Mouse (Mus musculus): ENCODE measurements at regions not wholly inside any gene's neighbourhood (a gene's known extent, or its start where the extent isn't known, plus 50 kb on each side); places are given as distances from the start of the nearest gene placed in this dataset.

DNA sequence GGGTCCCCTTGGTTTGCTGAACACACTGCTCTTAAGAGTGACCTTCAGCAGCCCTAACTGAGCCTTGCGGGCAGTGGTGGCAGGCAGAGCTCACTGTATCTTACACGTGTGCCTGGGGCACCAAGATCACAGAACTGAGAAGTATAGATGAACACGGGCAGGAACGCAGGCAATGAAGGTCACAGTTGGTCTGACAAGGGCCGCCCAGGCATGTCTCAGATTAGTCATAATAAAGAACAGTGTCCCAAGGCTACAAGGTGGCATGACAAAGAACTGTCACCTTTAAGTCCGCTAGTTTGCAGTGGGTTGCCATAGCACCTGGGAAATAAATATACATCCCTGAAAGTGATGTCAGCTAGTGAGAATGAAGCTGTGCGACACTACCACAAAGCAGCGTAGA, 215.9 kb upstream of the A230072I06Rik start:
- Histone ChIP-seq H3K27ac (replicated peaks; ENCODE audit: low read depth, low read length) (no peak overlapping the region), H3K4me2 (ENCODE audit: low read depth, low read length) (no peak overlapping the region), H3K4me1 (ENCODE audit: control insufficient read depth, insufficient read depth, low read length) (no peaks in the 10 kb centered on the region), H3K4me3 (ENCODE audit: low read depth, low read length) (no peak overlapping the region), H3K36me3 (replicated peaks; ENCODE audit: control insufficient read depth, insufficient read depth, low read depth, low read length) (no peaks in the 10 kb centered on the region), H3K27me3 (ENCODE audit: control insufficient read depth, insufficient read depth, low read length) (no peaks in the 10 kb centered on the region), H3K9me3 (replicated peaks; ENCODE audit: control insufficient read depth, low read length) (no peaks in the 10 kb centered on the region), H3K9ac (replicated peaks; ENCODE audit: low read length) (no peak overlapping the region)
- DNase-seq (ENCODE audit: low spot score) = no peak
- no peak for ATAC-seq (replicated peaks; ENCODE audit: insufficient number of reproducible peaks, low FRiP score, low TSS enrichment, low read depth)
- 85% methylated on average over 8 of the region's 8 CpGs for WGBS

DNA sequence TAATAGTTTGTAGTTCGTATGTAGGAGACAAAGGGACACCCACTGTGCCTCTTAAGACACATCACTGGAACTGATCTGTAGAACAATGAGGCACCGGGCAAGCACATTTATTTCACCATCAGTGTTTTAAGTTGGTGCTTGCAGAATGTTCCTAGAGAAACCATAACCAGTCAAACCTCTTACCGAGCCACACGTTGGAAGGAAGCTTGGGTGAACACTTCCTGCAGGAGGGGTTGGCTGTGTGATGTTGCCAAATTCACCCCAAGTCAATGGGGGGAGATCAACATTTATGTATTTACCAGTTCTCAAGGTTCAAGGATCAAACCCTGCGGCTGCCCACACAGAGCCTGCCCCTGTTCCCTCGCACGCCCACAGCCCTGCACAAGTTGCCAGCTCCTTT, 214.0 kb upstream of the A230072I06Rik start:
- WGBS = 91% methylated on average over 7 of the region's 7 CpGs
- Histone ChIP-seq H3K27ac (replicated peaks; ENCODE audit: low read depth, low read length) (no peak overlapping the region), H3K4me3 (ENCODE audit: low read depth, low read length) (no peak overlapping the region), H3K9me3 (replicated peaks; ENCODE audit: control insufficient read depth, low read length) (no peaks in the 10 kb centered on the region), H3K9ac (replicated peaks; ENCODE audit: low read length) (no peak overlapping the region), H3K4me2 (ENCODE audit: low read depth, low read length) (no peak overlapping the region), H3K4me1 (ENCODE audit: control insufficient read depth, insufficient read depth, low read length) (no peaks in the 10 kb centered on the region), H3K36me3 (replicated peaks; ENCODE audit: control insufficient read depth, insufficient read depth, low read depth, low read length) (no peaks in the 10 kb centered on the region), H3K27me3 (ENCODE audit: control insufficient read depth, insufficient read depth, low read length) (no peaks in the 10 kb centered on the region)
- ATAC-seq (replicated peaks; ENCODE audit: insufficient number of reproducible peaks, low FRiP score, low TSS enrichment, low read depth) (no peak), DNase-seq (ENCODE audit: low spot score) (no peak)

DNA sequence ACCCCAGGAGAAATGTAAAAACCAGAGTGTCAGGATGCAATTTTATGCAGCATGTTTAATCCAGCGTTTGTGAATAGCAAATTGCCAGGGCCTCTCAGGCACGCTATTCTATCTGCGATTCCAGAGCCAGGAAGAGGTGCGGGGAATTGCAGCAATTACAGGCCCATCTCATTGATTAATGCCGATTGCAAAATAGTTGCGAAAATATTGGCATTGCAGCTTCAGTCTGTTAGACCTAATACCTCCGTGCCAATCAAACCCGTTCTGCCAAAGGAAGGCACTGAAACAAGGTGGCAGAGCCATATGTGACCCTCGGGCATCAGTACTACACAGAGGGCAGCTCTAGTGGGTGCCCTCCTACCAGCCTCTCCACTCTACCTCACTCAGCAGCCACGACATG, 212.2 kb upstream of the A230072I06Rik start:
- Histone ChIP-seq H3K27me3 (ENCODE audit: control insufficient read depth, insufficient read depth, low read length) (no peaks in the 10 kb centered on the region), H3K27ac (replicated peaks; ENCODE audit: low read depth, low read length) (no peak overlapping the region), H3K9ac (replicated peaks; ENCODE audit: low read length) (no peak overlapping the region), H3K4me1 (ENCODE audit: control insufficient read depth, insufficient read depth, low read length) (no peaks in the 10 kb centered on the region), H3K4me3 (ENCODE audit: low read depth, low read length) (no peak overlapping the region), H3K4me2 (ENCODE audit: low read depth, low read length) (no peak overlapping the region), H3K9me3 (replicated peaks; ENCODE audit: control insufficient read depth, low read length) (no peaks in the 10 kb centered on the region), H3K36me3 (replicated peaks; ENCODE audit: control insufficient read depth, insufficient read depth, low read depth, low read length) (no peaks in the 10 kb centered on the region)
- 88% methylated on average over 10 of the region's 10 CpGs for WGBS
- DNase-seq (ENCODE audit: low spot score) = no peak
- ATAC-seq (replicated peaks; ENCODE audit: insufficient number of reproducible peaks, low FRiP score, low TSS enrichment, low read depth) = no peak

DNA sequence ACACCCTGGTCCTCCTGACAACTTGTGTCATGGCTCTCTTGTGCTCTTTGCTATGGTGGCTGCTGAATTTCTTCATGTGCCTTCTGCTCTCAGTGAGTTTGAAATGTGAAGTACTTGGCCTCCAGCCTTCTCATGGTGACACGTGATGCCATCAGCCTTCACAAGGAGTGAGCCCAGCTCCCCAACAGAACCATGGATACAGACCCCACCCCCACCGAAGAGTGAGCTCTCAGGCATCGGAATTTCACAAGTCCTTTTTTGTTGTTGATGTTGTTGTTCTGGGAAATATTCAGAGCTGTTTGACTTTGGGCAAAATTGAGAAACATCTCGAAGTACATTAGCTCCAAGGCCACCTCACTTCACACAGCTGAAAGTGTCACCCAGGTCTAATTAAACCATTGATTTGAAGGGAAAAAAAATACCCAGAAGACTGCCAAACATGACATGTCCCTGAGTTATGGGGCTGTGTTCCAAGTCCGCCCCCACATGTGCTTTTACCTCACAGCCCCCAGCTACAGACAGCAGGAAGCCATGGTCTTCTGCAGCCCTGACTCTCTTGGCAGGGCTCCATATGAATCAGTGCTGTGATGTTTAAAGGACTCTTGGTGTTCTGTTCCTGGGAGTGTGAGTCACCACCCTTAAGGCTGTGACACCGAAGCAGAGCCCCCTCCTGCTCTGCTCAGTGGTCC, 205.2 kb upstream of the A230072I06Rik start:
- 78% methylated on average over 6 of the region's 6 CpGs for WGBS
- no peak overlapping the region for H3K9ac ChIP-seq (replicated peaks; ENCODE audit: low read length)

DNA sequence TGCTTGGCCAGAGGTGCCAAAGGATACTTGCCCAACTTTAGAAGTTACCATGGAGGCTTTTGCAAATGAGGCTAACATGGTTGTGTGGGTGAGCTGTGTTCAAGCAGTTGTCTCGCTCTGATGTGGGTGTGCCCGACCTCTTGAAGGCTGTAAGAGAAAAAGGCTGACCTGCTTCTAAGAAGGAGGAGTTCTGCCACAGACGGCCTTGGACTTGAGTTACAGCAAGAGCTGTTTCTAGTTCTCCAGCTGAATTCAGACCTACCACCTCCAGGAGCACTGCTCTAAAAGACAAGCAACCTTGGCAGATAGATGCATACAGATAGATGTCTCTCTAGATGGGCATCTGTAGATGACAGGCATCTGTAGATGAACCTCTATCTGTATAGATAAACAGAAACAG, 202.7 kb upstream of the A230072I06Rik start:
- DNase-seq (ENCODE audit: low spot score) = no peak
- no peak for ATAC-seq (replicated peaks; ENCODE audit: insufficient number of reproducible peaks, low FRiP score, low TSS enrichment, low read depth)
- 92% methylated on average over 3 of the region's 3 CpGs for WGBS

More for the DNA sequence above, 205.2 kb upstream of the A230072I06Rik start:
- H3K4me1 ChIP-seq (ENCODE audit: control insufficient read depth, insufficient read depth, low read length) = no peaks in the 10 kb centered on the region
- DNase-seq (ENCODE audit: low spot score) (no peak), ATAC-seq (replicated peaks; ENCODE audit: insufficient number of reproducible peaks, low FRiP score, low TSS enrichment, low read depth) (no peak)
- no peak overlapping the region for H3K27ac ChIP-seq (replicated peaks; ENCODE audit: low read depth, low read length)
- no peak overlapping the region for H3K4me2 ChIP-seq (ENCODE audit: low read depth, low read length)
- no peak overlapping the region for H3K4me3 ChIP-seq (ENCODE audit: low read depth, low read length)
- H3K27me3 ChIP-seq (ENCODE audit: control insufficient read depth, insufficient read depth, low read length) = no peaks in the 10 kb centered on the region; the same call in 1 of the 2 replicates
- no peaks in the 10 kb centered on the region for H3K36me3 ChIP-seq (replicated peaks; ENCODE audit: control insufficient read depth, insufficient read depth, low read depth, low read length)
- no peaks in the 10 kb centered on the region for H3K9me3 ChIP-seq (replicated peaks; ENCODE audit: control insufficient read depth, low read length)

DNA sequence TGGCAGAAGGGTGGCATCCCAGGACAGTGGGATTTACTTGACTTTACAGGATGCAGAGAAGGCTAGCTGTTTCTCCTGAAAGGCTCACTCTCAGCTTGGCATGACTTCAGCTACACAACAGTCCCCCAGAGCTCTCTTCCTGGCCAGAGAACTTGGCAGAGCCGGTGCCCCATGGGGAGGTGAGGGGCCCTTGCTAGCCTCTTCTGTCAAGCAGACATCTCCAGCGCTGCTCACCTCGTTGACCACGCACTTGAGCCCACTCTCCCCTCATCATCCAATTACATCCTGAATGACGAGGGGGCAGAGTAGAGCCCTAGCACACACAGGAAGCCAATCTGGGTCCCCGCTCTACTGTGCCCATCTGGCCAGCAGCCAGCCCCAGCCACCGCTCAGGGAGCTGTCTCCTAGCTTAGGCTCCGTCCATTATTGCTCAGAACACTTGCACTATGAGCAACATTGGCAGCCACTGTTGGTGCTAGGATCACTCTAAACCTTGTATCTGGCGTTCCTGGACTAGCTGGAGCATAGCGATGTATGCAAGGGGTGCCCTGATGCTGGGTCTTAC, 201.7 kb upstream of the A230072I06Rik start:
- Histone ChIP-seq H3K4me3 (ENCODE audit: low read depth, low read length) (no peak overlapping the region), H3K4me1 (ENCODE audit: control insufficient read depth, insufficient read depth, low read length) (no peaks in the 10 kb centered on the region), H3K9ac (replicated peaks; ENCODE audit: low read length) (no peak overlapping the region), H3K9me3 (replicated peaks; ENCODE audit: control insufficient read depth, low read length) (no peaks in the 10 kb centered on the region), H3K27ac (replicated peaks; ENCODE audit: low read depth, low read length) (no peak overlapping the region), H3K36me3 (replicated peaks; ENCODE audit: control insufficient read depth, insufficient read depth, low read depth, low read length) (no peaks in the 10 kb centered on the region), H3K27me3 (ENCODE audit: control insufficient read depth, insufficient read depth, low read length) (no peaks in the 10 kb centered on the region; the same call in 1 of the 2 replicates), H3K4me2 (ENCODE audit: low read depth, low read length) (no peak overlapping the region)
- ATAC-seq (replicated peaks; ENCODE audit: insufficient number of reproducible peaks, low FRiP score, low TSS enrichment, low read depth) (no peak), DNase-seq (ENCODE audit: low spot score) (no peak)
- 80% methylated on average over 10 of the region's 10 CpGs for WGBS

More for the DNA sequence above, 202.7 kb upstream of the A230072I06Rik start:
- Histone ChIP-seq H3K9ac (replicated peaks; ENCODE audit: low read length) (no peak overlapping the region), H3K27me3 (ENCODE audit: control insufficient read depth, insufficient read depth, low read length) (no peaks in the 10 kb centered on the region; the same call in 1 of the 2 replicates), H3K36me3 (replicated peaks; ENCODE audit: control insufficient read depth, insufficient read depth, low read depth, low read length) (no peaks in the 10 kb centered on the region), H3K4me2 (ENCODE audit: low read depth, low read length) (no peak overlapping the region), H3K4me3 (ENCODE audit: low read depth, low read length) (no peak overlapping the region), H3K4me1 (ENCODE audit: control insufficient read depth, insufficient read depth, low read length) (no peaks in the 10 kb centered on the region), H3K9me3 (replicated peaks; ENCODE audit: control insufficient read depth, low read length) (no peaks in the 10 kb centered on the region), H3K27ac (replicated peaks; ENCODE audit: low read depth, low read length) (no peak overlapping the region)

DNA sequence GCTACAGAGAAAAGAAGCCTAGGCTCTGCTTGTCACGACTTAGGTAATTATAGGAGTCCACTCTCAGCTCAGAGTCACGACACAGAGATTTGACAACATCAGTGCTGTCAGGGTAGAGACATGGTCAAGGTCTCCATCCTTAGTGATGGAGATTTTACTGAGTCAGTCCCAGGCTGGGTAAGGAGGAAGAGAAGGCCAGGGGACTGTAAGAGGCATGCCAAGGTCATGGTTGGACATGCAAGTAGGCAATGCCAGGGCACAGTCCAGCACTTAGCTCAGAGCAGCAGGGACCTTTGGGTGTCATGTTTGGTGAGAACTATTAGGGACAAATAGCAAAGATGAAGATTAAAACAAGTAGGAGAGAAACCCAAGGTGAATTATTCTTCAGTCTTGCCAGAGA, 200.7 kb upstream of the A230072I06Rik start:
- ATAC-seq (replicated peaks; ENCODE audit: insufficient number of reproducible peaks, low FRiP score, low TSS enrichment, low read depth) = no peak
- 76% methylated on average over 2 of the region's 2 CpGs for WGBS
- H3K36me3 ChIP-seq (replicated peaks; ENCODE audit: control insufficient read depth, insufficient read depth, low read depth, low read length) = no peaks in the 10 kb centered on the region
- no peaks in the 10 kb centered on the region; the same call in 1 of the 2 replicates for H3K27me3 ChIP-seq (ENCODE audit: control insufficient read depth, insufficient read depth, low read length)
- no peaks in the 10 kb centered on the region for H3K4me1 ChIP-seq (ENCODE audit: control insufficient read depth, insufficient read depth, low read length)
- no peak overlapping the region for H3K4me3 ChIP-seq (ENCODE audit: low read depth, low read length)
- no peaks in the 10 kb centered on the region for H3K9me3 ChIP-seq (replicated peaks; ENCODE audit: control insufficient read depth, low read length)
- H3K4me2 ChIP-seq (ENCODE audit: low read depth, low read length) = no peak overlapping the region
- DNase-seq (ENCODE audit: low spot score) = no peak
- no peak overlapping the region for H3K27ac ChIP-seq (replicated peaks; ENCODE audit: low read depth, low read length)
- H3K9ac ChIP-seq (replicated peaks; ENCODE audit: low read length) = no peak overlapping the region

DNA sequence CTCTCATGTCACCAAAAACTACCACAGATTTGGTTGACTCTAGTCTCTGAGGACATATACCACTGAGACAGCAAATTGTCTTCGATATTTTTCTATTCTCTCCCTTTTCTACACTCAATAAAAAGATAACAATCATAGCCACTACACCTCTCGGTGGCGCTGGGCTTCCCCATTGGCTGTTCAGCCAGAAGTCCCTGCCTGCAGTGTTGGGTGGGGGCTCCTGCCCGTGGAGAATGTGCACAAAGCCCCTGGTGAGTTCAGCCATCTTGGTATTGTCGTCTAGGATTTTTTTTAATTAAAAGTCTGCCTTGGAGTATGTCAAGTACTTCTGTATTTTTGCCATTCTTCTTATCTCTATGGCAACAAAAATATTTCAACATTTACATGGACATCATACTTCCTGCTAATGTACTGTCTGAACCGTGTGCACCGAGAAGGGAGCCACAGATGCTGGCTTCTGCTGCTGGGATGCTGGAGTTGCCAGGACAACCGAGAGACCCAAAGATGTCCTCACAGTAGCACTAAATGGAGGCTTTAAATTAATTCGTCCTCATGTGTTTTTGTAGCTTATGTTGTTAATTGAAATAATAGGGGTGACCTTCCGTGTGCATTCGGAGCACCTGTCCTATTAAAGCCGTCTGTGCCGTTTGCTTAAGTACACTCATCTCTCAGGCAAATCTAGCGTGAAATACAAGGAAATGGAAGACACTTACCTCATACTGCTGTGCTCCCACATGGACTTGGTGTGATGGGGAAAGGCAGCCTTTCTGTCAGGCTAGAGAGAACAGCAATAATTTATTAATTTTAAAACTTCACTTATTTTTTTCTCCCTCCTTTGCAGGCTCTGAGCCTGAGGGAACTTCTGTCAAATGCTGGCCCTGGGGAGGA, 199.7 kb upstream of the A230072I06Rik start:
- Histone ChIP-seq H3K9ac (replicated peaks; ENCODE audit: low read length) (no peak overlapping the region), H3K4me2 (ENCODE audit: low read depth, low read length) (no peak overlapping the region), H3K4me1 (ENCODE audit: control insufficient read depth, insufficient read depth, low read length) (no peaks in the 10 kb centered on the region), H3K36me3 (replicated peaks; ENCODE audit: control insufficient read depth, insufficient read depth, low read depth, low read length) (no peaks in the 10 kb centered on the region), H3K27ac (replicated peaks; ENCODE audit: low read depth, low read length) (no peak overlapping the region), H3K4me3 (ENCODE audit: low read depth, low read length) (no peak overlapping the region), H3K27me3 (ENCODE audit: control insufficient read depth, insufficient read depth, low read length) (no peaks in the 10 kb centered on the region; the same call in 1 of the 2 replicates), H3K9me3 (replicated peaks; ENCODE audit: control insufficient read depth, low read length) (no peaks in the 10 kb centered on the region)
- DNase-seq (ENCODE audit: low spot score) = no peak
- no peak for ATAC-seq (replicated peaks; ENCODE audit: insufficient number of reproducible peaks, low FRiP score, low TSS enrichment, low read depth)
- WGBS = 79% methylated on average over 14 of the region's 14 CpGs
